Mouse (Mus musculus) kidney, adult 9 months (tissue): Measurements from ENCODE around the gene Fgf11.
A peak's percentile ranks its signal among the peaks of the same experiment; 100 is the strongest.

Experiments used
- DNase-seq: peaks from one replicate; pipeline ENCODE4 v3.0.0; 2022

Fgf11 gene

GRCm38 (mm10) chr11:69778985-69779384 lies 22.7 kb downstream of the Fgf11 start:
- DNase-seq, result no peak

GRCm38 (mm10) chr11:69778258-69778982 lies 23.2 kb downstream of the Fgf11 start:
- DNase-seq, result no peak

GRCm38 (mm10) chr11:69777504-69778257 lies 24.0 kb downstream of the Fgf11 start:
- DNase-seq, result no peak

GRCm38 (mm10) chr11:69776488-69776887 lies 25.2 kb downstream of the Fgf11 start:
- no peak for DNase-seq

- no peak for DNase-seq
These were observed 25.9 kb downstream of the Fgf11 start for GRCm38 (mm10) chr11:69775716-69776115.

- no peak for DNase-seq
These were observed 26.7 kb downstream of the Fgf11 start for GRCm38 (mm10) chr11:69774961-69775360.

GRCm38 (mm10) chr11:69767625-69767909 lies 34.1 kb downstream of the Fgf11 start:
- peak; percentile 19 for DNase-seq

GRCm38 (mm10) chr11:69766872-69767624 lies 34.6 kb downstream of the Fgf11 start:
- peak; percentile 20 for DNase-seq

GRCm38 (mm10) chr11:69766126-69766609 lies 35.5 kb downstream of the Fgf11 start:
- peak; percentile 68 for DNase-seq

- DNase-seq, result peak; percentile 49
These were observed 36.2 kb downstream of the Fgf11 start, which contains the start of gene Zbtb4 for GRCm38 (mm10) chr11:69765221-69766125. Gene Zbtb4, plus strand, starts transcription at chr11:69765912.

- DNase-seq, result no peak
These were observed 38.1 kb downstream of the Fgf11 start for GRCm38 (mm10) chr11:69763551-69763950.

- no peak for DNase-seq
These were observed 39.8 kb downstream of the Fgf11 start, which contains the start of gene Slc35g3 for GRCm38 (mm10) chr11:69761868-69762267. Gene Slc35g3, minus strand, starts transcription at chr11:69761968.

GRCm38 (mm10) chr11:69760901-69761200 lies 40.8 kb downstream of the Fgf11 start:
- no peak for DNase-seq

GRCm38 (mm10) chr11:69760160-69760900 lies 41.3 kb downstream of the Fgf11 start:
- peak; percentile 28 for DNase-seq

GRCm38 (mm10) chr11:69758971-69759721 lies 42.5 kb downstream of the Fgf11 start:
- peak; percentile 94 for DNase-seq

GRCm38 (mm10) chr11:69758478-69758970 lies 43.1 kb downstream of the Fgf11 start, which contains the start of gene Polr2a:
Gene Polr2a, minus strand, starts transcription at chr11:69758637.
- peak; percentile 98 for DNase-seq

- peak; percentile 97 for DNase-seq
These were observed 43.6 kb downstream of the Fgf11 start for GRCm38 (mm10) chr11:69758090-69758456.

- DNase-seq, result peak; percentile 17
These were observed 44.2 kb downstream of the Fgf11 start for GRCm38 (mm10) chr11:69757303-69758089.

- DNase-seq, result peak; percentile 54
These were observed 47.0 kb downstream of the Fgf11 start for GRCm38 (mm10) chr11:69754701-69755100.

- DNase-seq, result no peak
These were observed 47.4 kb downstream of the Fgf11 start for GRCm38 (mm10) chr11:69754233-69754632.
